Mouse (Mus musculus): Measurements from ENCODE around the gene 6330409D20Rik.

GRCm38 (mm10) chr2:32720681-32721229 lies 20.1 kb downstream of the 6330409D20Rik start, which contains the start of gene Sh2d3c:
- TF ChIP-seq ZNF384 (IDR thresholded peaks at IDR 0.05; ENCODE audit: low read depth, low read length) (no peak), ZC3H11A (IDR thresholded peaks at IDR 0.05; ENCODE audit: borderline replicate concordance, low read depth, low read length) (no peak), CHD2 (IDR thresholded peaks at IDR 0.05; ENCODE audit: low read depth, low read length) (no peak), MAFK (IDR thresholded peaks at IDR 0.05; ENCODE audit: insufficient read depth, low read depth, low read length) (no peak)
